Mouse (Mus musculus) neural tube, embryonic 11.5 days (tissue): ENCODE results near the gene Lmtk2. TPM values are rescaled to one million over a fixed set of nuclear protein-coding genes. Genes with fewer than 3 reads are reported as not detected.

Source experiments
- ATAC-seq: fragments of 200-750 bp; cut with Nextera tagmentation; 2 replicates; pipeline ENCODE4 v1.8.0; 2017; ENCODE audit warnings: moderate number of reproducible peaks, mild to moderate bottlenecking, moderate TSS enrichment, moderate library complexity; ENCODE audit not compliant: insufficient read depth, low FRiP score, low TSS enrichment
- DNase-seq: peaks from one replicate; pipeline ENCODE4 v3.0.0-alpha.2; 2015; ENCODE audit warnings: low spot score
- H3K27ac ChIP-seq: fragments of 300-500 bp; sonication (generic); 2 replicates; pipeline ENCODE4 v1.5.1; 2014; ENCODE audit warnings: low read depth, mild to moderate bottlenecking, low read length
- H3K27me3 ChIP-seq: fragments of 300-500 bp; sonication (generic); 2 replicates; pipeline ENCODE4 v1.6.1; 2014; ENCODE audit warnings: mild to moderate bottlenecking, low read length, mixed read lengths; ENCODE audit not compliant: control insufficient read depth, insufficient read depth
- H3K36me3 ChIP-seq: fragments of 300-500 bp; sonication (generic); 2 replicates; pipeline ENCODE4 v1.6.1; 2014; ENCODE audit warnings: mild to moderate bottlenecking, low read length, moderate library complexity, mixed read lengths; ENCODE audit not compliant: control insufficient read depth, insufficient read depth
- H3K4me1 ChIP-seq: fragments of 300-500 bp; sonication (generic); 2 replicates; pipeline ENCODE4 v1.6.1; 2014; ENCODE audit warnings: low read length, mixed read lengths; ENCODE audit not compliant: control insufficient read depth, insufficient read depth
- H3K4me2 ChIP-seq: fragments of 300-500 bp; sonication (generic); 2 replicates; pipeline ENCODE4 v1.6.1; 2014; ENCODE audit warnings: low read depth, mild to moderate bottlenecking, moderate library complexity
- H3K4me3 ChIP-seq: fragments of 300-500 bp; sonication (generic); 2 replicates; pipeline ENCODE4 v1.5.1; 2014; ENCODE audit warnings: low read depth, low read length
- H3K9ac ChIP-seq: fragments of 300-500 bp; sonication (generic); 2 replicates; pipeline ENCODE4 v1.6.1; 2014; ENCODE audit warnings: mild to moderate bottlenecking, low read length
- H3K9me3 ChIP-seq: fragments of 300-500 bp; sonication (generic); 2 replicates; pipeline ENCODE4 v1.6.1; 2016; ENCODE audit warnings: low read length; ENCODE audit not compliant: control insufficient read depth
- WGBS: fragments of 180-500 bp; shearing (Covaris S2); extraction: QIAGEN DNeasy Blood & Tissue Kit; methylation state at CpG from one replicate; pipeline ENCODE4 v1.1.7; 2014; 5-methylcytosine and 5-hydroxymethylcytosine counted together
- polyA plus RNA-seq: library from polyadenylated mRNA; unstranded; fragments of >200 nt; fragmentation: Nextera tagmentation; extraction: Ambion mirVana; gene quantifications from 2 replicates; pipeline ENCODE4 v1.2.1, GENCODE M21; 2014

The Lmtk2 gene
- polyA plus RNA-seq, 1 experiment from 2014 or later: 6.7 TPM

DNA sequence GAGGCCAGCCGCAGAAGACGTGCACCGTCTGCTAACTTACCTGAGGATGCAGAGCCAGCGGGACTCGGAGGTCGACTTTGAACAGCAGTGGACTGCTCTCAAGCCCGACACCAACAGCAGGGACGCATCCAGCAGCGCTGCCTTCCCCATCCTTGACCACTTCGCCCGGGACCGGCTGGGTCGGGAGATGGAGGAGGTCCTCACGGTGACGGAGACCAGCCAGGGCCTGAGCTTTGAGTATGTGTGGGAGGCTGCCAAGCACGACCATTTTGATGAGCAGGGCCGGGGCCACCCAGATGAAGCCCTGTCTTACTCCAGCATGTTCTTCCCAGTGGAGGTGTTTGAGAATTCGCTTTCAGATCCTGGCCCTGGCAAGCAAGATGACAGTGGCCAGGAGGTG, 73.4 kb downstream of the Lmtk2 start:
- WGBS: 94% methylated on average over 18 of the region's 18 CpGs
- ATAC-seq: no peak
- no peak for DNase-seq

DNA sequence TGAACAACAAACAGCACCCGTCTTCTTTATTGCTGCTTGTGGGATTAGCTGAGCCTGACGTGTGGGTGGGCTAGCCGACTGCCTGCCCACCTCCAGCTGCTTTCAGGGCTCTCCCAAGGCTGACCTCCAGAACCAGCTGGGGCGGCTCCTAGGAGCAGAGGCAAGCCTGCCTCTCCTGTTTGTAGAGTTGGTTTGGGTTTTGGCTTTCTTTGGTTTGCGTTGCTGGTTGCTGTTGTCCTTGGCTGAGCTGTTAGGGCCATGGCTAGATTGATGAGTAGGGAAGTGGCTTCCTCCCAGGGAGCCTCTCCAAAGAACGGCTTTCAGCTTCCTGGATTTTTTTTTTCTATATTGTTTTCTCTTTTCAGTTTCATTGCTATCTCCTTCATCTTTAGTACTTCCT, 78.0 kb downstream of the Lmtk2 start:
- Histone ChIP-seq H3K27me3 (no peaks in the 10 kb centered on the region), H3K9me3 (no peaks in the 10 kb centered on the region), H3K4me1 (no peaks in the 10 kb centered on the region), H3K4me3 (no peak overlapping the region), H3K9ac (no peak overlapping the region), H3K27ac (no peak overlapping the region), H3K4me2 (no peak overlapping the region), H3K36me3 (peaks cover 6% of the 10 kb centered on the region; the same call in 1 of the 2 replicates)
- DNase-seq (no peak), ATAC-seq (no peak)
- WGBS: 58% methylated on average over 6 of the region's 6 CpGs

More for the DNA sequence above, 73.4 kb downstream of the Lmtk2 start:
- Histone ChIP-seq H3K4me3 (no peak overlapping the region), H3K4me1 (no peaks in the 10 kb centered on the region), H3K27me3 (no peaks in the 10 kb centered on the region), H3K9ac (no peak overlapping the region), H3K4me2 (no peak overlapping the region), H3K9me3 (no peaks in the 10 kb centered on the region), H3K27ac (no peak overlapping the region), H3K36me3 (peaks cover 6% of the 10 kb centered on the region; the same call in 1 of the 2 replicates)

DNA sequence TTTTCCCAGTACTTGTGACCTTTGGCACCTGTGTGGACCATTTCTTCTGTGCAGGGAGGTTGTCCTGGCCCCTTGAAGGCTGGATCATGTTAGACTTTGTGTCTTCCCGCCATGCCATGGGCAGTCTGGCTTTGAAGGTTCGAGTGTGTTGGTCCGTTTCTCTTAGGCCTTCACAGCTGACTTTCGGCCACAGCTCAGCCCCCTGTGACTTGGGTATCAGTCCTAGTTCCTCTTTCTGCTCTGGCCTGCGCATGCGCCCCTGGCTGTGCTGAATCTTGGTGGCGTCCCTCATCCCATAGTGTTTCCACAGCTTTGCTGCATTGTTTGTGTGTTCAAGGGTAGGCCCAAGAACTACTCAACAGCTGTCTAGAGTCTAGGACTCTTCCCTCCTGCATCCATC, 81.0 kb downstream of the Lmtk2 start:
- peaks cover 4% of the 10 kb centered on the region for H3K36me3 ChIP-seq
- WGBS: 95% methylated on average over 7 of the region's 7 CpGs
- no peak for DNase-seq

DNA sequence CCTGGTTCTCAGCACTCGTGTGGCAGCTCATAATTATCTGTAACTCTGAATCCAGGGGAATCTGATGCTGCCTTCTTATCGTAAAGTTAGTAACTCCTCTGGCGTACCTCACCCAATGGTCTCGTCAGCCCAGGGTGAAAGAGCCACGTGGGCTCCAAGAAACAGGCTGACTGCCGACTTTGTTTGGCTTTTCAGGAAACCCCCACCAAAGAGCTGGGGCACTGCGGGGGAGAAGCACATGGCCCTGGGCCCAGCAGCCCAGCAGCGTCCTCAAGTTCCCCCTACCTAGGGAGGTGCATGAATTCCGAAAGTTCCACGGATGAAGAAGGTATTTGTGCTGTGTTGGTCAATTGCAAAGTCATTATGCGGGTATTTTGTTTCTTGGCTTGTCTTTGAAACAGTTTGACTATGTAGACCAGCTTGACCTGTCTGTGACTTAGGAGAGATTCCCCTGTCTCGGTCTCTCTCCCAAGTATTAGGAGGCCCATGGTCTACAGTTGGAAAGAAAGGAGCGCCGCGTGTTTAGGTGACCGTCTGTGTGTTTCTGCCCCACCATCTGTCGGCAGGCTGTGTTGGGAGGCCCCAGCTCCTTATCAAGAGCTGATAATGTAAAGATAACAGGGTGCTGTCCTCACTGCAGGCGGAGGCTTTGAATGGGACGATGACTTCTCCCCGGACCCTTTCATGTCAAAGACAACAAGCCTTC, 82.5 kb downstream of the Lmtk2 start:
- H3K4me1 ChIP-seq: no peaks in the 10 kb centered on the region
- peaks cover 4% of the 10 kb centered on the region for H3K36me3 ChIP-seq
- H3K4me2 ChIP-seq: no peak overlapping the region
- no peak for DNase-seq
- 84% methylated on average over 20 of the region's 20 CpGs for WGBS
- no peak overlapping the region for H3K27ac ChIP-seq
- no peak overlapping the region for H3K4me3 ChIP-seq
- H3K27me3 ChIP-seq: no peaks in the 10 kb centered on the region
- ATAC-seq: no peak
- no peak overlapping the region for H3K9ac ChIP-seq
- H3K9me3 ChIP-seq: no peaks in the 10 kb centered on the region

More for the DNA sequence above, 81.0 kb downstream of the Lmtk2 start:
- Histone ChIP-seq H3K4me2 (no peak overlapping the region), H3K27me3 (no peaks in the 10 kb centered on the region), H3K4me1 (no peaks in the 10 kb centered on the region), H3K9me3 (no peaks in the 10 kb centered on the region), H3K27ac (no peak overlapping the region), H3K9ac (no peak overlapping the region), H3K4me3 (no peak overlapping the region)
- ATAC-seq: no peak

GRCm38 (mm10) chr5:144183248-144183559, 83.0 kb downstream of the Lmtk2 start:
- Histone ChIP-seq H3K27me3 (no peaks in the 10 kb centered on the region), H3K9ac (no peak overlapping the region), H3K36me3 (peaks cover 4% of the 10 kb centered on the region), H3K4me3 (no peak overlapping the region), H3K9me3 (no peaks in the 10 kb centered on the region), H3K27ac (no peak overlapping the region), H3K4me2 (no peak overlapping the region), H3K4me1 (no peaks in the 10 kb centered on the region)
- ATAC-seq (no peak), DNase-seq (no peak)
- 82% methylated on average over 8 of the region's 8 CpGs for WGBS

GRCm38 (mm10) chr5:144183647-144184335, 83.6 kb downstream of the Lmtk2 start:
- no peak overlapping the region for H3K27ac ChIP-seq
- H3K9ac ChIP-seq: no peak overlapping the region
- ATAC-seq: no peak
- peaks cover 4% of the 10 kb centered on the region for H3K36me3 ChIP-seq
- no peaks in the 10 kb centered on the region for H3K9me3 ChIP-seq
- H3K4me1 ChIP-seq: no peaks in the 10 kb centered on the region
- no peak for DNase-seq
- H3K4me3 ChIP-seq: no peak overlapping the region
- 83% methylated on average over 7 of the region's 7 CpGs for WGBS
- H3K4me2 ChIP-seq: no peak overlapping the region
- no peaks in the 10 kb centered on the region for H3K27me3 ChIP-seq

GRCm38 (mm10) chr5:144184350-144185045, 84.3 kb downstream of the Lmtk2 start:
- no peaks in the 10 kb centered on the region for H3K9me3 ChIP-seq
- H3K4me1 ChIP-seq: no peaks in the 10 kb centered on the region
- no peaks in the 10 kb centered on the region for H3K27me3 ChIP-seq
- ATAC-seq (no peak), DNase-seq (no peak)
- H3K4me3 ChIP-seq: no peak overlapping the region
- WGBS: 93% methylated on average over 21 of the region's 21 CpGs
- no peak overlapping the region for H3K27ac ChIP-seq
- H3K9ac ChIP-seq: no peak overlapping the region
- H3K4me2 ChIP-seq: no peak overlapping the region
- H3K36me3 ChIP-seq: peaks cover 4% of the 10 kb centered on the region

GRCm38 (mm10) chr5:144188422-144188821, 88.2 kb downstream of the Lmtk2 start:
- Histone ChIP-seq H3K36me3 (peaks cover 4% of the 10 kb centered on the region), H3K27me3 (no peaks in the 10 kb centered on the region), H3K4me2 (no peak overlapping the region), H3K9me3 (no peaks in the 10 kb centered on the region), H3K4me1 (peaks cover 7% of the 10 kb centered on the region), H3K4me3 (no peak overlapping the region), H3K27ac (no peak overlapping the region), H3K9ac (no peak overlapping the region)
- DNase-seq (no peak), ATAC-seq (no peak)
- WGBS: 84% methylated on average over 6 of the region's 6 CpGs
